Mouse (Mus musculus) T-helper 17 cell (primary cell): Measurements from ENCODE around the gene B3gnt3.

Experiments
- in situ Hi-C, 2 experiments: fragments of 300-600 bp; cut with MboI, MseI; formaldehyde crosslinking; loops; 1 replicate in 1 of 2; 2 replicates in 1 of 2; pipeline ENCODE4 v1.15.1; 2025; ENCODE audit warnings: high pct_unique_total_duplicates in 2 of 2

The B3gnt3 gene

GRCm38 (mm10) chr8:71679550-71680168 is 21.9 kb downstream of the B3gnt3 start:
- in situ Hi-C loops, result loop anchor here in 1 of 2 experiments (5.0 kb wide), 1 partner anchor 43 kb away; no protein-coding TSS in a partner anchor

- in situ Hi-C loops, result loop anchor here in 1 of 2 experiments (5.0 kb wide), 1 partner anchor 43 kb away; no protein-coding TSS in a partner anchor
Measured at GRCm38 (mm10) chr8:71679116-71679515, 22.5 kb downstream of the B3gnt3 start.

GRCm38 (mm10) chr8:71678216-71678615 is 23.4 kb downstream of the B3gnt3 start:
- in situ Hi-C loops, result loop anchor here in 1 of 2 experiments (5.0 kb wide), 1 partner anchor 44 kb away; no protein-coding TSS in a partner anchor

GRCm38 (mm10) chr8:71677555-71677954 is 24.0 kb downstream of the B3gnt3 start:
- in situ Hi-C loops, result loop anchor here in 1 of 2 experiments (5.0 kb wide), 1 partner anchor 45 kb away; no protein-coding TSS in a partner anchor

GRCm38 (mm10) chr8:71676803-71677202 is 24.8 kb downstream of the B3gnt3 start:
- in situ Hi-C loops, result loop anchor here in 1 of 2 experiments (5.0 kb wide), 1 partner anchor 45 kb away; no protein-coding TSS in a partner anchor

- in situ Hi-C loops, result loop anchor here in 1 of 2 experiments (5.0 kb wide), 1 partner anchor 46 kb away; no protein-coding TSS in a partner anchor
Measured at GRCm38 (mm10) chr8:71676020-71676741, 25.4 kb downstream of the B3gnt3 start, which contains the start of gene Jak3. Jak3 (plus strand) TSS chr8:71676296.

GRCm38 (mm10) chr8:71675456-71676019 is 26.1 kb downstream of the B3gnt3 start:
- in situ Hi-C loops, result loop anchor here in 1 of 2 experiments (5.0 kb wide), 1 partner anchor 47 kb away; no protein-coding TSS in a partner anchor

- in situ Hi-C loops, result no loop called here
Measured at GRCm38 (mm10) chr8:71674071-71674470, 27.5 kb downstream of the B3gnt3 start.

- in situ Hi-C loops, result no loop called here
Measured at GRCm38 (mm10) chr8:71672168-71672735, 29.3 kb downstream of the B3gnt3 start.

GRCm38 (mm10) chr8:71671549-71671965 is 30.0 kb downstream of the B3gnt3 start, which contains the start of gene Unc13a:
Unc13a (minus strand) TSS chr8:71671757.
- in situ Hi-C loops, result no loop called here

- in situ Hi-C loops, result no loop called here
Measured at GRCm38 (mm10) chr8:71670621-71671548, 30.7 kb downstream of the B3gnt3 start.

- in situ Hi-C loops, result no loop called here
Measured at GRCm38 (mm10) chr8:71670198-71670597, 31.4 kb downstream of the B3gnt3 start.

- in situ Hi-C loops, result loop anchor here in 1 of 2 experiments (10.0 kb wide), 1 partner anchor 104 kb away; the partner anchor contains the start of genes Nxnl1 and Slc27a1
Measured at GRCm38 (mm10) chr8:71668220-71668975, 33.2 kb downstream of the B3gnt3 start.

- in situ Hi-C loops, result loop anchor here in 1 of 2 experiments (10.0 kb wide), 1 partner anchor 102 kb away; the partner anchor contains the start of genes Nxnl1 and Slc27a1
Measured at GRCm38 (mm10) chr8:71667256-71667655, 34.3 kb downstream of the B3gnt3 start.

- in situ Hi-C loops, result loop anchor here in 1 of 2 experiments (10.0 kb wide), 1 partner anchor 102 kb away; the partner anchor contains the start of genes Nxnl1 and Slc27a1
Measured at GRCm38 (mm10) chr8:71666855-71667254, 34.7 kb downstream of the B3gnt3 start.

- in situ Hi-C loops, result loop anchor here in 1 of 2 experiments (10.0 kb wide), 1 partner anchor 101 kb away; the partner anchor contains the start of genes Nxnl1 and Slc27a1
Measured at GRCm38 (mm10) chr8:71665331-71666130, 36.1 kb downstream of the B3gnt3 start.

GRCm38 (mm10) chr8:71660325-71661120 is 41.1 kb downstream of the B3gnt3 start:
- in situ Hi-C loops, result loop anchor here in 1 of 2 experiments (10.0 kb wide), 1 partner anchor 96 kb away; the partner anchor contains the start of genes Nxnl1 and Slc27a1
